Mouse (Mus musculus) spleen, adult 12 weeks (tissue): Measurements from ENCODE around the gene Ascl3.

Experiments
- DNase-seq: peaks from one replicate; pipeline ENCODE4 v3.0.0; 2022; ENCODE audit warnings: low spot score

Ascl3 gene

DNA sequence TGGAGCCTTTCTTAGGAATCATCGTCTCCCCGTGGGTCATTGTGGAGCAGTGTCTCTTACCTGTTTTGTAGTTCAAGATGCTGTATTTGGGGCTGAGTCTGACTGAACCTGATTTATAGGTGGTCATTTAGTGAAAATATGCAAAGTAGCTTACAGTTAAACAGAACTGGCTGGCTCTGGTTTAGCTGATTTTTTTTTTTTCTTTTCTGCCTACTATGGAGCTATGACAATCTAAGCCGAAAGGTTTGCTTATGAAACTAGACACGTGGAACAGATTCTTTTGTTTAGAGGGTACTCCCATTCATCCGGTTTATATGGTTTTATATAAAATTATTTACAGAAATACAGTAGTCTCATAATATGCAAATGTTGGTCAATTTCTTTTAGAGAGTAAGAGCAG lies at the start of gene Ascl3:
Gene Ascl3 (minus strand): TSS at position 101 of the 400 bp plus-strand sequence.
- no peak for DNase-seq

DNA sequence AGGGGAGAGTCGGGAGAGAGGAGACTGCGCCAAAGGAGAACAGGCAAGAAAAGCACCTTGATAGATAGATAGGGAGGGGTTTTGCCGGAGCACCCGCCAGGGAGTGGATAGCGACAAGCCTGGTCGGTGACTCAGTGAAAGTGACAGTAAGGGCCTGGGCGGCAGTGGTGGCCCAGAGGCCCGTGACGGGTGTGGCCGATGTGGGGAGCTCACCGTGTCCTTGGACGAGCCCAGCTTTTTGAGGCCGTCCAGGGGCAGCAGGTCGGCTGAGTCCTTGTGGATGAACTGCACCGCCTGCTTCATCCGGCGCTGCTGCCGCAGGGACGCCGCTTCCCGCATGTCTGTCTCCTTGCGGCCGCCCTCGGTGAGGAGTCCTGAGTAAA lies 49.6 kb upstream of the Ascl3 start:
- DNase-seq, result peak; percentile 63

DNA sequence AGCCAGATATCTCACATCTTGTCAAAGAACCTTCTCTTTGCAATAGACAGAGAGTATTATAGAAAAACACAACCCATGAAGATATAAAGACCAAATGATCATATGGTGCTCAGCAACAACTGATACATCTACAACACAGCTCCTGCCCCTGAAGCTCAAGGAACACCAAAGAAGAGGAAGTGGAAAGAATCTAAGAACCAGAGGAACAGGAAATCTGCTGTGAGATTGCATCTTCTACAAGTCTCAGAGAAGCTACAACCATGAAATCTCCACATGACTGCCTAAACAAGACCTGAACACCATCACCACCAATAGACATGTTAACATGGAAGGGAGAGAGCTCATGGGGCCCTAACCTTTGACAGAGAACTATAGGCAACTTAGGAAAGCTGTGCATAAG lies 40.7 kb upstream of the Ascl3 start:
- no peak for DNase-seq

GRCm38 (mm10) chr7:109768699-109769383 lies 37.3 kb upstream of the Ascl3 start:
- DNase-seq, result no peak

DNA sequence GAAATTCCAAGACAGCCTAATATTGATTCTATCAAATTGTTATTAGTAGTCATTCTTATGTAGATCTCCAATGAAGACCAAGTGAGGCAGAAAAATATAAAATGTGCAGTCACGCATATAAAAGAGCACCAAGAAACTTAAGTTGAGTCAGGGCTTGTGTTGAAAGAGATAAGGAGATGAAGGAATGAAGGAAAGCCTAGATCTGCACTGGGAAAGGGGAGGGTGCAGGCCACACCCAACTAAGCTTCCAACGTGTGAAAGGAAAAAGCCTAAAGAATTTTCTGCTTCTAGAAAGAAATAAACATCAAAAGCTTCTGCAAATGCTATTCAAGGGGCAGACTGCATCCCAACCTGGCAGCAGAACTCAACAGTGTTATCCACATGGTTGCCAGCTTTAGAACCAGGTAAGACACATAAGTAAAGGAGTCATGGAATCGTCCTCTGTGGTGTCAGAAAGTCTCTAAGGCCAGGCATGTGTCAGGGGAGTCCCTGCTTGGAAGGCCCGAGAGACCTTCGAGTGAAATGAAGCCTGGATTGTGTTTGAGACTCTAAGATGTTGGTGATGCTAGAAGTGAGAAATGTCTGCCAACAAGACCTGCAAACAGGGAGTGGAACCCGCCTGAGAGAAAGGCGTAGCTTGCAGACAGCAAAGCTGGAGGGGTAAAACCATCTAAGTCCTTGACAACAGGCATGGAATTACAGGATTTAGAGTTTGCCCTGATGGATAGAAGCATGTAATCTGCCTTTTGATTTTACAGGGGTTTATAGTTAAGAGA lies 36.2 kb upstream of the Ascl3 start:
- DNase-seq, result peak; percentile 12

GRCm38 (mm10) chr7:109764009-109764408 lies 32.5 kb upstream of the Ascl3 start:
- no peak for DNase-seq

DNA sequence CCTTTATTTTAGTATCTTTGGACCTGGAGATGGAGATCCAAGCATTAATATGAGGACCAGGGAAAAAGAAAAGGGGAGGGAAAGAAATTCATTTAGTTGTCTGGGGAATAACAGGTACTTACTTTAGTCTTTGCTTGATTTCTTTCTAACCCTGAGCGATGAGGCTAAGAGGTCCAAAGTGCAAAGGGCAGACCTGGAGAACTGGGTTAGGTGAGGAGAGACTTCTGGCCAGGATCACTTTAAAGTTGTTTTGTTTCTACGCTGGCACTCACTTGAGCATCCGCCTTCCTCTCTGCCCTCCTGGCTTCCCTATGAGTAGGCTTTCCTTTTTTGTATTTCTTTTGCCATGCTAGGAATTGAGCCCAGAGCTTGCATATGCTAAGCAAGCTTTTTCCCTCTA lies 24.8 kb upstream of the Ascl3 start:
- no peak for DNase-seq

DNA sequence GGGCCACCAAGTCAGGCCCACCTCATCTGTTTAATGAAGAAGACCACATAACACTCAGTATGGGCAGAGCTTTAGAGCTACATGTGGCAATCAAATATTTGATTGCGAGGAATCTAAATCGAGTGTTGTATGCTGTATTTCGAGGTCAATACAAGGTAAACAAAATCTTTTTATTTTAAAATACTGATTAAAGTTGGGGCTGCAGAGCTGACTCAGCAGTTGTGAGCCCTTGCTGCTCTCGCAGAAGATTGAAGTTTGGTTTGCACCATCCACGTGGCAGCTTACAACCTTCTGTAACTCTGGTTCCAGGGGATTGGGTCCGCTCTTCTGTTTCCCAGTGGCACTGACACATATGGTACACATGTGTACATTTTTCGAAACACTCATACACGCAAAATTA lies 22.5 kb upstream of the Ascl3 start:
- DNase-seq, result no peak

GRCm38 (mm10) chr7:109752008-109752925 lies 20.7 kb upstream of the Ascl3 start, which contains the start of gene Tmem9b:
Tmem9b (minus strand) TSS chr7:109752875.
- peak; percentile 78 for DNase-seq

DNA sequence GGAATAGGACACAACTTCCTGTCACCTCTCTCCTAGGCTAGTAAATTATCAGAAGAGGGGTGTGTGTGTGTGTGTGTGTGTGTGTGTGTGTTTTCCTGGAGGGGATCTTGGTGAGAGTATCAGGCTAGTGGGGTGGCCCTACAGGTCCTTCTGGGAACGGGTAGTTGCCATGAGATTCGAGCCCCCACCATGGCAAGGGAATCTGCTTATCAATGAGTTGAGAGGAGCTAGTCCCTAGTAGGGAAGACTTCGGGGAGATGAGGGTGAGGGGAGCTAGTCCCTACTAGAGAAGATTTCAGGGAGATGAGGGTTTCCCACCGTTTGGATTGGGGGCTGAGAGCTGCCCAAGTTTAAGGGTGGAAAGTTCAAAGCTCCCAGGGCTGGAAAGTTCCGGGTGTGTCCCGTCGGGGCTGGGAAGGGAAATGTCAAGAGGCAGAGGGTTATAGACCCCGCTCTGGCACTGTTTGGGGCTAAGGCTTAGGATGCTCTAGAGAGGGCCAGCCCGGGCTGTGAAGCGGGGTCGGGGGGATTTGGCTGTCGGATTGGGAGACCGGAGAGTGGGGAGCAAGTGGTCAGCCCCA lies 20.0 kb upstream of the Ascl3 start:
- no peak for DNase-seq

- DNase-seq, result no peak
Measured at GRCm38 (mm10) chr7:109747747-109748146, 16.2 kb upstream of the Ascl3 start.

DNA sequence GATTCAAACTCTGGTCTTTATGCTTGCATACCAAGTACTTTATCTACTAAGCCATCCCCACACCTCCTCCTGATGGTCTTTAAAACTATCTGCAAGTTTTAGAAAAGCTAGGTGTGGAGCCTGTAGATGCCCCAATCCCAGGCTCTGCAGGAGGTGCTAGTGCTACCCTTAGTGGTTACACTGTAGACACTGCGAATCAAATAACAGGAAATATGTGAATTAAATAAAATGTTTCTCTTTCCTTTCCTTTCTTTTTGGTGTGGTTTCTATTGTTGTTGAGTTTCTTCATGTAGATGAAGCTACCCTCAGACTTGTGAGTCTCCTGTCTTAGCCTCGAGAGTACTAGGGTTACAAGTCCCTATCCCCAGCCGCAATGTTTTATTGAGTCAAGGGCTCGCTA lies 10.2 kb upstream of the Ascl3 start:
- no peak for DNase-seq

- DNase-seq, result no peak
Measured at GRCm38 (mm10) chr7:109741060-109741459, 9.5 kb upstream of the Ascl3 start.

DNA sequence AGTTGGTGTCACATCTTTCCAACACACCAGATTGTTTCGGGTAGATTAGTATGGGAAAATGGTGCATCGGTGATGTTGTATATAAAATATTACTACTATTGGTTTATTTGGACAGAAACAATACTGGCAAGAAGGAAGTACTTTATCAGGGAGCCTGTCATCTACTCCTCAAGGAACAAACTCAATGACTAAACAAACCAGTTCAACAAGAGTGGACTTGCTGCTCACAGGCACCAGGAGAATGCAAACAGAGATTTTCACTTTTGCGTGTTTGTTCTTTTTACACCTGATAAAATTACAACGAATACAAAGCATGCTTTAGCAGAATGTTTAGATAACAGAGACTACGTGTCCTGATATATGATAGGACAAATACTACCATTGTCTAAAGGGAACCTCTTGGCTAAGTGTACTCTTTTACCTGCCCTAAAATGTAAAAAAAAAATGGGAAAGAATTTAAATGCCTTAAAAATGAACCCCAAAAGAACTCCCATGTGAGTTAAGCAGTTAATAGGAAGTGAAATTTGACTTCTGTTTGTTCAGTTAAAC lies 8.4 kb upstream of the Ascl3 start:
- no peak for DNase-seq

DNA sequence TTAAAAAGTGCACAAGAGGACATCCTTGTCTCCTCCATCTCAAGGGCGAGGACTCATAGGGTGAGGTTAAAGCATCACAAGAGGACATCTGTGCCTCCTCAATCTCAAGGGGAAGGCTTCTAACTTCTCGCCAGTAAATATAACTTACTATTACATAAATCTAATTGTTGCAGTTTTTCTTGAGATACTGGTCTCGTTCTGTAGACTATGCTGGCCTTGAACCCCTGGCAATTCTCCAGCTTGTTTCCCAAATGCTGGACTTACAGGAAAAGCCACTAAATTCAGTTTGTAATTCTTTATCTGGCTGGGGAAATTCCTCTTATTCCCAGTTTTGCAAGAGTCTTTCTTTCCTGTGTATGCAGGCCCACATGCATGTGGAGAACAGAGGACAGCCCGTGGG lies 3.3 kb upstream of the Ascl3 start:
- DNase-seq, result no peak

DNA sequence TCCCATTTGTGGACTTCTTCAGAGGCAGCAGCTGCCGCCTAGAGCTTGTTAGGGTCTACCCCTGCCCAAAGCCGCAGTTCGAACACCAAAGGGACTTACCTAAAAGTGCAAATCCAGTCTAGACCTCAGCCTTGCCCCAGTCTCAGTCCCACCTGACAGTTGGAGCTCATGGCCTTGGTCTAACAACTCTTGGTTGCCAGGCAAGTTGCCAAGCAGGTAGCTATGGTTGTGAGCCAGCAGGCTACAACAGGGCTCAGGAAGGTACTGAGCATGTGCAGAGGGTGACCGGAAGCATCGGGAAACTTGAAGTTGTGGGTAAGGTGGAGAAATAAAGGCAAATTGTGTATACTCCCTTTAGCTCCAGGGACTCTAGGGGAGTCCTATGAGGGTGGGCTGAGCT lies 7.8 kb downstream of the Ascl3 start, which contains the start of gene BC051019:
Gene BC051019 (minus strand): TSS at position 154 of the 400 bp plus-strand sequence.
- no peak for DNase-seq

- DNase-seq, result no peak
Measured at GRCm38 (mm10) chr7:109723114-109723513, 8.4 kb downstream of the Ascl3 start.

DNA sequence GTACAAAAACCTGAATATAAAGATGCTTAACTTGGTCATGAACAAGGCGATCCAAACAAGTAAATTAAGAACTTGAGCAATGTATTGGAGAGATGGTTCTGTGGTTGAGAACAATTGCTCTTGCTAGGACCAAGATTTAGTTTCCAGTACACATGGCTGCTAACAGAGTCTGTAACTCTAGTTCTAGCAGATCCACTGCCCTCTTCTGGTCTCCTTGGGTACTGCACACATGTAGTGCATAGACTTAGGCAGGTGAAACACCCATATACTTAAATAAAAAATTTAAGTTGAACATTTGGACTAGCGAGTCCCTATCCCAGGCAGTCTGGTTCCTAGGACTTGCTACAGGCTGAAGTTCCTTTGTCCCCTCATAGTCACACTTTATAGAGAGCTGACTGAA lies 8.9 kb downstream of the Ascl3 start:
- DNase-seq, result no peak

GRCm38 (mm10) chr7:109719286-109719685 lies 12.2 kb downstream of the Ascl3 start:
- DNase-seq, result no peak

DNA sequence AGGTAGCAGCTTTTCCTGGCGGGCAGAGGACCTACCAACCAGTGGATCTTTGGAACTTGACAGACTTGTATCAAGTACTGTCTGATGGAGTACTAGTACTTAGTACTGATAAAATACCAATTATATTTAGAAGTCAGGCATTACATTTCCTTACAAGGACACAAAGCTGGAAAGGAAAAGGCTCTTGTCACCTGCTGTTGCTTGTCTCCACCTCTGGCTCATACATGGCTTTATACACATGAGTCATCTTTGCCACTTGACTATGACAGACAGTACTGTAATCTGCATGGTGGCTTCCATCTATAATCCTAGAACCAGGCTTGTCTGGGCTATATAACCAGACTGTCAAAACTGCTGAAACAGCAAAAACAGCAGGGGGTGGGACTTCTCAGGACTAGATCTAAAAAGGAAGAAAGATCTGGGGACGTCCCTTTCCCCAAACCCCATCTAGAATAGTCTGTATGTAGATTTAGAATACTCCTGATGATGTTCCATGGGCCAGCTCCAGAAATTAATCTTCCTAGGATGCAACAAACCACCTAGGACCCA lies 18.0 kb downstream of the Ascl3 start:
- DNase-seq, result no peak

GRCm38 (mm10) chr7:109712198-109712597 lies 19.3 kb downstream of the Ascl3 start:
- DNase-seq, result no peak
